Mouse (Mus musculus) bone marrow, adult 2 months (tissue): ENCODE results near the gene Rrbp1.

Experiments used
- CTCF ChIP-seq: fragments of 200-500 bp; IDR thresholded peaks from 2 replicates; pipeline ENCODE4 v1.5.1; 2011; ENCODE audit warnings: low read length, control low read depth; ENCODE audit not compliant: control insufficient read depth, insufficient read depth
- POLR2A ChIP-seq: fragments of 200-500 bp; IDR thresholded peaks from 2 replicates; pipeline ENCODE4 v1.6.1; 2011; ENCODE audit warnings: low read depth, mild to moderate bottlenecking, control low read depth, low read length, borderline replicate concordance; ENCODE audit not compliant: control insufficient read depth

DNA sequence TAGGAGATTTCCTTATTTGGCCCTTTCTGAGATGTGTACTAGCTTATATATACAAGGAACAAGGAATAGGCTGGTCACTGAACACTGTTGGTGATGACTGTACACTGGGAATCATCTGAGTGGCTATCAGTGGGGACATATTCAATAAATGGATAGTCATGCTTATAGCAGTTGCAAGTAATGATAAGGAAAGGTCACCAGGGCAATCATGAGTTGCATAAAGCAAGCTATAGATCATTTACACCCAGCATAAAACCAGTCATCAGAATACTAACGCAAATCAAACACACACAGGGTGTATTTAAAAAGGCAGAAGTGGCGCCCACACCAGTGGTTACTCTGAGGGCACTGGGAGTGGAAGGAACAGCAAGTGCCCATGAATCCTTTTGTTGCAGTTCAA is 98.9 kb downstream of the Rrbp1 start:
- TF ChIP-seq CTCF (no peak), POLR2A (no peak)
